ENCODE assay signal across 8 mouse cellular contexts in genomic region chr8:107436841-107437421, GRCm38 (mm10). TPM values are rescaled to one million over a fixed set of nuclear protein-coding genes. Genes with fewer than 3 reads are reported as not detected.
DNase-seq lines count a peak whose midpoint lies in the region; ATAC-seq lines count a peak whose summit lies in the region.

No protein-coding gene starts in this region.

- H3K27me3 ChIP-seq in embryonic facial prominence, embryonic 10.5 days (replicated peaks; ENCODE audit: low read depth, poor library complexity, severe bottlenecking), result no peaks in the 10 kb centered on the region
- H3K27me3 ChIP-seq in hindbrain, embryonic 13.5 days, result no peaks in the 10 kb centered on the region
- H3K27me3 ChIP-seq in liver, embryonic 12.5 days (replicated peaks), result no peaks in the 10 kb centered on the region
- no peaks in the 10 kb centered on the region; the same call in 1 of the 2 replicates for H3K27me3 ChIP-seq in neural tube, embryonic 12.5 days (replicated peaks)

- ATAC-seq in hindbrain, embryonic 13.5 days (ENCODE audit: low FRiP score), result peak; percentile 50
- ATAC-seq in liver, embryonic 12.5 days, result peak; percentile 85
- peak; percentile 49 for ATAC-seq in neural tube, embryonic 12.5 days (ENCODE audit: low FRiP score, low read depth)

- H3K36me3 ChIP-seq in embryonic facial prominence, embryonic 10.5 days (replicated peaks), result 0 out of 2 replicates have a peak, but pooled peaks cover 8% of the 10 kb centered on the region
- H3K36me3 ChIP-seq in hindbrain, embryonic 13.5 days, result peaks cover 2% of the 10 kb centered on the region; the same call in 1 of the 2 replicates
- H3K36me3 ChIP-seq in liver, embryonic 12.5 days, result 0 out of 2 replicates have a peak, but pooled peaks cover 3% of the 10 kb centered on the region
- no peaks in the 10 kb centered on the region for H3K36me3 ChIP-seq in neural tube, embryonic 12.5 days

- peak overlapping the region; percentile 70 for H3K4me2 ChIP-seq in hindbrain, embryonic 13.5 days
- H3K4me2 ChIP-seq in liver, embryonic 12.5 days, result peak overlapping the region; percentile 86
- H3K4me2 ChIP-seq in neural tube, embryonic 12.5 days (replicated peaks), result peak overlapping the region; percentile 64

- H3K27ac ChIP-seq in embryonic facial prominence, embryonic 10.5 days (replicated peaks), result peak overlapping the region; percentile 93
- H3K27ac ChIP-seq in hindbrain, embryonic 13.5 days, result peak overlapping the region; percentile 90
- peak overlapping the region; percentile 99 for H3K27ac ChIP-seq in liver, embryonic 12.5 days
- H3K27ac ChIP-seq in neural tube, embryonic 12.5 days, result peak overlapping the region; percentile 66

- DNase-seq in thymus, postnatal 4 days, result peak; percentile 41
- no peak for DNase-seq in thymus, postnatal 25 days
- DNase-seq in embryonic facial prominence, embryonic 10.5 days (ENCODE audit: low spot score), result peak; percentile 15
- DNase-seq in layer of hippocampus, postnatal 14 days (ENCODE audit: low spot score in 2 of 2), result no peak
- no peak for DNase-seq in frontal cortex, postnatal 14 days (ENCODE audit: low spot score in 2 of 2)

- 11% methylated on average over 16 of the region's 16 CpGs for WGBS in embryonic facial prominence, embryonic 10.5 days
- 10% methylated on average over 16 of the region's 16 CpGs for WGBS in hindbrain, embryonic 13.5 days
- 3% methylated on average over 16 of the region's 16 CpGs for WGBS in liver, embryonic 12.5 days (ENCODE audit: insufficient replicate concordance)
- 14% methylated on average over 16 of the region's 16 CpGs for WGBS in neural tube, embryonic 12.5 days

- peak overlapping the region; percentile 89 for H3K4me3 ChIP-seq in embryonic facial prominence, embryonic 10.5 days
- peak overlapping the region; percentile 86 for H3K4me3 ChIP-seq in hindbrain, embryonic 13.5 days
- peak overlapping the region; percentile 93 for H3K4me3 ChIP-seq in liver, embryonic 12.5 days
- peak overlapping the region; percentile 78 for H3K4me3 ChIP-seq in neural tube, embryonic 12.5 days

- H3K9me3 ChIP-seq in embryonic facial prominence, embryonic 10.5 days, result no peaks in the 10 kb centered on the region
- no peaks in the 10 kb centered on the region for H3K9me3 ChIP-seq in hindbrain, embryonic 13.5 days
- H3K9me3 ChIP-seq in liver, embryonic 12.5 days (replicated peaks), result no peaks in the 10 kb centered on the region
- H3K9me3 ChIP-seq in neural tube, embryonic 12.5 days, result no peaks in the 10 kb centered on the region

- peak overlapping the region; percentile 92 for H3K9ac ChIP-seq in hindbrain, embryonic 13.5 days
- peak overlapping the region; percentile 97 for H3K9ac ChIP-seq in liver, embryonic 12.5 days
- H3K9ac ChIP-seq in neural tube, embryonic 12.5 days, result peak overlapping the region; percentile 79

- peaks cover 20% of the 10 kb centered on the region for H3K4me1 ChIP-seq in embryonic facial prominence, embryonic 10.5 days
- peaks cover 17% of the 10 kb centered on the region for H3K4me1 ChIP-seq in hindbrain, embryonic 13.5 days (replicated peaks)
- peaks cover 49% of the 10 kb centered on the region for H3K4me1 ChIP-seq in liver, embryonic 12.5 days
- peaks cover 15% of the 10 kb centered on the region for H3K4me1 ChIP-seq in neural tube, embryonic 12.5 days

RNA-seq across cellular contexts. Expression of gene Wwp2, which starts 0.8 kb away (rescaled TPM):
- polyA plus RNA-seq in embryonic facial prominence, embryonic 10.5 days (2016; fragmentation: Nextera tagmentation; extraction: Ambion mirVana), result 62.2 and 67.5 TPM in 2 replicates
- 49.3 and 53.0 TPM in 2 replicates for polyA plus RNA-seq in hindbrain, embryonic 13.5 days (2015; fragmentation: Nextera tagmentation; extraction: Ambion mirVana)
- polyA plus RNA-seq in liver, embryonic 12.5 days (2016; fragmentation: Nextera tagmentation; extraction: Ambion mirVana), result 37.9 and 39.0 TPM in 2 replicates
- polyA plus RNA-seq in neural tube, embryonic 12.5 days (2016; fragmentation: Nextera tagmentation; extraction: Ambion mirVana), result 74.2 and 79.0 TPM in 2 replicates
- 10 to 100 TPM; 37.1 to 38.8 TPM for total RNA-seq in layer of hippocampus, postnatal 14 days (2021)

RNA-seq across cellular contexts. Expression of gene Nob1, which starts 12.1 kb away (rescaled TPM):
- polyA plus RNA-seq in embryonic facial prominence, embryonic 10.5 days (2016; fragmentation: Nextera tagmentation; extraction: Ambion mirVana), result 104 and 106 TPM in 2 replicates
- 71.3 and 74.0 TPM in 2 replicates for polyA plus RNA-seq in hindbrain, embryonic 13.5 days (2015; fragmentation: Nextera tagmentation; extraction: Ambion mirVana)
- 63.7 and 68.9 TPM in 2 replicates for polyA plus RNA-seq in liver, embryonic 12.5 days (2016; fragmentation: Nextera tagmentation; extraction: Ambion mirVana)
- 79.1 and 81.5 TPM in 2 replicates for polyA plus RNA-seq in neural tube, embryonic 12.5 days (2016; fragmentation: Nextera tagmentation; extraction: Ambion mirVana)
- 10 to 100 TPM; 33.3 to 38.3 TPM for total RNA-seq in layer of hippocampus, postnatal 14 days (2021)

RNA-seq across cellular contexts. Expression of gene Nqo1, which starts 33.9 kb away (rescaled TPM):
- 6.7 and 7.8 TPM in 2 replicates for polyA plus RNA-seq in embryonic facial prominence, embryonic 10.5 days (2016; fragmentation: Nextera tagmentation; extraction: Ambion mirVana)
- polyA plus RNA-seq in hindbrain, embryonic 13.5 days (2015; fragmentation: Nextera tagmentation; extraction: Ambion mirVana), result 5.3 and 6.7 TPM in 2 replicates
- 16.5 and 17.2 TPM in 2 replicates for polyA plus RNA-seq in liver, embryonic 12.5 days (2016; fragmentation: Nextera tagmentation; extraction: Ambion mirVana)
- 3.5 and 3.8 TPM in 2 replicates for polyA plus RNA-seq in neural tube, embryonic 12.5 days (2016; fragmentation: Nextera tagmentation; extraction: Ambion mirVana)
- total RNA-seq in layer of hippocampus, postnatal 14 days (2021), result 1 to 10 TPM; 4.3 to 4.4 TPM

Comparison
In these comparisons a context has a peak if more than half of its experiments do, and no peak if none do; other contexts are left out.
1. DNase-seq: peak in thymus, postnatal 4 days (single experiment) and embryonic facial prominence, embryonic 10.5 days (single experiment); none in thymus, postnatal 25 days (single experiment), layer of hippocampus, postnatal 14 days (0 of 2) and frontal cortex, postnatal 14 days (0 of 2).
2. Peak in every context shown above with its lines, with median percentiles within 50 percentile points of each other: H3K27ac ChIP-seq, H3K4me3 ChIP-seq, ATAC-seq, H3K4me2 ChIP-seq and H3K9ac ChIP-seq.